ENCODE assay signal across 10 mouse cellular contexts in the genomic region with DNA sequence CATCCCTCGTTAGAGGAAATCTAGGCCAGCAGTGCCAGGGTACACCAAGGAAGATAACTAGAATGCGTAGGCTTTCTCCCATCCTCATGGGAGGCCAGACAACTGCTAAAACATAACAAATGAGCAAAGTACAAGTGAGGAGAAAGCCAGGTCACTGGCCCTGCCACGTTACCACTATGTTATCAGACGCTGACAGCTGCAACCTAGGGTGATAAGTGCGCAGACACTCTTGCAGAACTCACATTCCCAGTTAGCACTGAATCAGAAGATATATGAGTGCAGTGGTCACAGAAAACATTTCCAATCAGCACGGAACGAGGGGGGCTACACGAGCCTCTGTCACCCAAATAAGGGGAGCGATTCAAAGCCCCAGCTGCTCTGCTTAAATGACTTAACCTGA. TPM values are rescaled to one million over a fixed set of nuclear protein-coding genes. Genes with fewer than 3 reads are reported as not detected.
DNase-seq lines count a peak whose midpoint lies in the region; ATAC-seq lines count a peak whose summit lies in the region.
"Had no signal": no experiment of that assay in that cellular context is flagged by ENCODE, and none has a peak within 500 bp of the region (broad histone marks: within the 10 kb centered on the region; RNA-seq: fewer than 3 reads in every experiment).

No protein-coding gene starts in this region.

- no peak overlapping the region for H3K27ac ChIP-seq in heart, embryonic 16.5 days (ENCODE audit: low read length)
- no peak overlapping the region for H3K27ac ChIP-seq in intestine, embryonic 15.5 days
- no peak overlapping the region for H3K27ac ChIP-seq in neural tube, embryonic 13.5 days (replicated peaks)

- H3K4me1 ChIP-seq in heart, embryonic 16.5 days (ENCODE audit: control insufficient read depth, insufficient read depth, low read length) = peaks cover 16% of the 10 kb centered on the region
- peaks cover 9% of the 10 kb centered on the region for H3K4me1 ChIP-seq in intestine, embryonic 15.5 days (replicated peaks)
- H3K4me1 ChIP-seq in neural tube, embryonic 13.5 days (replicated peaks) = peaks cover 23% of the 10 kb centered on the region

- ATAC-seq in heart, embryonic 16.5 days (replicated peaks; ENCODE audit: extremely low read depth, insufficient read depth, low FRiP score) = no peak
- ATAC-seq in intestine, embryonic 15.5 days = peak; percentile 23; the same call in 1 of the 2 replicates
- no peak for ATAC-seq in neural tube, embryonic 13.5 days (ENCODE audit: low read depth)

- H3K36me3 ChIP-seq in heart, embryonic 16.5 days (ENCODE audit: control insufficient read depth, insufficient read depth) = peaks cover 19% of the 10 kb centered on the region
- H3K36me3 ChIP-seq in intestine, embryonic 15.5 days = peaks cover 17% of the 10 kb centered on the region
- peaks cover 38% of the 10 kb centered on the region for H3K36me3 ChIP-seq in neural tube, embryonic 13.5 days

- no peak overlapping the region for H3K9ac ChIP-seq in heart, embryonic 16.5 days (ENCODE audit: low read length)
- H3K9ac ChIP-seq in intestine, embryonic 15.5 days = peak overlapping the region; percentile 91; the same call in 1 of the 2 replicates
- peak overlapping the region; percentile 22; the same call in 1 of the 2 replicates for H3K9ac ChIP-seq in neural tube, embryonic 13.5 days

- no peaks in the 10 kb centered on the region for H3K9me3 ChIP-seq in heart, embryonic 16.5 days (replicated peaks; ENCODE audit: control insufficient read depth, low read length)
- no peaks in the 10 kb centered on the region for H3K9me3 ChIP-seq in intestine, embryonic 15.5 days
- no peaks in the 10 kb centered on the region for H3K9me3 ChIP-seq in neural tube, embryonic 13.5 days

- H3K4me3 ChIP-seq in heart, embryonic 16.5 days (ENCODE audit: low read length) = peak overlapping the region; percentile 91; the same call in 1 of the 2 replicates
- H3K4me3 ChIP-seq in intestine, embryonic 15.5 days (replicated peaks) = peak overlapping the region; percentile 99
- peak overlapping the region; percentile 98 for H3K4me3 ChIP-seq in neural tube, embryonic 13.5 days

- peak overlapping the region; percentile 85 for H3K4me2 ChIP-seq in heart, embryonic 16.5 days (ENCODE audit: low read depth, low read length)
- H3K4me2 ChIP-seq in intestine, embryonic 15.5 days (replicated peaks) = peak overlapping the region; percentile 86
- peak overlapping the region; percentile 98 for H3K4me2 ChIP-seq in neural tube, embryonic 13.5 days

- H3K27me3 ChIP-seq in heart, embryonic 16.5 days (ENCODE audit: control insufficient read depth, insufficient read depth, low read length) = no peaks in the 10 kb centered on the region
- no peaks in the 10 kb centered on the region for H3K27me3 ChIP-seq in intestine, embryonic 15.5 days (replicated peaks)
- no peaks in the 10 kb centered on the region for H3K27me3 ChIP-seq in neural tube, embryonic 13.5 days

- no peak for DNase-seq in heart, adult 18-20 months
- DNase-seq in c-Kit-positive CD71-positive TER-119-negative erythroid progenitor cells, embryonic 14.5 days (ENCODE audit: low read depth) = peak; percentile 89
- DNase-seq in layer of hippocampus, postnatal 10 days (ENCODE audit: low spot score in 2 of 2) = no peak
- no peak for DNase-seq in natural killer cell, adult 2 months (ENCODE audit: low spot score in 2 of 2)
- DNase-seq in lung, postnatal 14 days = no peak
- DNase-seq: right cerebral cortex, postnatal 14 days had no signal

- 36% methylated on average over 9 of the region's 9 CpGs for WGBS in heart, embryonic 16.5 days
- 72% methylated on average over 9 of the region's 9 CpGs for WGBS in intestine, embryonic 15.5 days
- 82% methylated on average over 9 of the region's 9 CpGs for WGBS in neural tube, embryonic 13.5 days

RNA-seq across cellular contexts. Expression of gene Rmdn3, which starts 1.4 kb away (rescaled TPM):
- polyA plus RNA-seq in heart, embryonic 16.5 days (2015; fragmentation: Nextera tagmentation; extraction: Ambion mirVana) = 27.0 and 28.4 TPM in 2 replicates
- 10 to 100 TPM; 19.4 to 20.4 TPM for total RNA-seq in heart, adult 18-20 months (2021)
- polyA plus RNA-seq in intestine, embryonic 15.5 days (2015; fragmentation: Nextera tagmentation; extraction: Ambion mirVana) = 48.5 and 49.5 TPM in 2 replicates
- 42.3 and 43.9 TPM in 2 replicates for polyA plus RNA-seq in neural tube, embryonic 13.5 days (2015; fragmentation: Nextera tagmentation; extraction: Ambion mirVana)
- total RNA-seq in layer of hippocampus, postnatal 10 days (2021) = 10 to 100 TPM; 43.0 to 51.9 TPM

RNA-seq across cellular contexts. Expression of gene Gchfr, which starts 12.2 kb away (rescaled TPM):
- 5.5 and 6.9 TPM in 2 replicates for polyA plus RNA-seq in heart, embryonic 16.5 days (2015; fragmentation: Nextera tagmentation; extraction: Ambion mirVana)
- total RNA-seq in heart, adult 18-20 months (2021) = 10 to 100 TPM; 13.1 to 14.1 TPM
- 21.1 and 27.3 TPM in 2 replicates for polyA plus RNA-seq in intestine, embryonic 15.5 days (2015; fragmentation: Nextera tagmentation; extraction: Ambion mirVana)
- 1.2 and 2.3 TPM in 2 replicates for polyA plus RNA-seq in neural tube, embryonic 13.5 days (2015; fragmentation: Nextera tagmentation; extraction: Ambion mirVana)
- total RNA-seq in layer of hippocampus, postnatal 10 days (2021) = under 1 TPM in 1 of 2 experiments, not detected in 1; 0.62 TPM

RNA-seq across cellular contexts. Expression of gene Gm14137, which starts 18.9 kb away (rescaled TPM):
- polyA plus RNA-seq in heart, embryonic 16.5 days (2015; fragmentation: Nextera tagmentation; extraction: Ambion mirVana) = 0.35 and 0.46 TPM in 2 replicates
- not detected for total RNA-seq in heart, adult 18-20 months (2021)
- polyA plus RNA-seq in intestine, embryonic 15.5 days (2015; fragmentation: Nextera tagmentation; extraction: Ambion mirVana) = 0.30 and 0.38 TPM in 2 replicates
- polyA plus RNA-seq in neural tube, embryonic 13.5 days (2015; fragmentation: Nextera tagmentation; extraction: Ambion mirVana) = 0.50 and 0.66 TPM in 2 replicates
- total RNA-seq in layer of hippocampus, postnatal 10 days (2021) = under 1 TPM in 1 of 2 experiments, not detected in 1; 0.13 TPM
- total RNA-seq: hematopoietic stem cell, adult 5-6 weeks had no signal

RNA-seq across cellular contexts. Expression of gene Rad51, which starts 42.8 kb away (rescaled TPM):
- 26.5 and 34.6 TPM in 2 replicates for polyA plus RNA-seq in heart, embryonic 16.5 days (2015; fragmentation: Nextera tagmentation; extraction: Ambion mirVana)
- total RNA-seq in heart, adult 18-20 months (2021) = under 1 TPM; 0.60 to 0.64 TPM
- 41.1 and 43.2 TPM in 2 replicates for polyA plus RNA-seq in intestine, embryonic 15.5 days (2015; fragmentation: Nextera tagmentation; extraction: Ambion mirVana)
- 8.3 and 10.5 TPM in 2 replicates for polyA plus RNA-seq in neural tube, embryonic 13.5 days (2015; fragmentation: Nextera tagmentation; extraction: Ambion mirVana)
- 1 to 10 TPM; 3.7 to 4.2 TPM for total RNA-seq in layer of hippocampus, postnatal 10 days (2021)

RNA-seq across cellular contexts. Expression of gene Zfyve19, which starts 53.0 kb away (rescaled TPM):
- 36.8 and 37.9 TPM in 2 replicates for polyA plus RNA-seq in heart, embryonic 16.5 days (2015; fragmentation: Nextera tagmentation; extraction: Ambion mirVana)
- total RNA-seq in heart, adult 18-20 months (2021) = 10 to 100 TPM; 13.6 to 15.0 TPM
- polyA plus RNA-seq in intestine, embryonic 15.5 days (2015; fragmentation: Nextera tagmentation; extraction: Ambion mirVana) = 59.3 and 64.9 TPM in 2 replicates
- polyA plus RNA-seq in neural tube, embryonic 13.5 days (2015; fragmentation: Nextera tagmentation; extraction: Ambion mirVana) = 54.8 and 58.9 TPM in 2 replicates
- total RNA-seq in layer of hippocampus, postnatal 10 days (2021) = 10 to 100 TPM; 38.4 to 46.9 TPM
